Mouse (Mus musculus): ENCODE results near the gene Tsc22d1. TPM values are rescaled to one million over a fixed set of nuclear protein-coding genes. Genes with fewer than 3 reads are reported as not detected.

Tsc22d1 gene
- total and polyA plus RNA-seq, 3 experiments: 0.25 to 1.3 (median 0.69) TPM

GRCm38 (mm10) chr14:76487609-76488008 is 72.8 kb downstream of the Tsc22d1 start:
- H3K36me3 ChIP-seq (replicated peaks in 1 of 2; ENCODE audit: control insufficient read depth in 1 of 2, insufficient read depth in 1 of 2, low read length in 1 of 2): no peaks in the 10 kb centered on the region
- no peaks in the 10 kb centered on the region for H3K27me3 ChIP-seq (replicated peaks)
- H3K27ac ChIP-seq (ENCODE audit: insufficient read depth, low read depth): no peak overlapping the region
- H3K4me3 ChIP-seq (replicated peaks in 1 of 3; ENCODE audit: low read depth in 2 of 3, low read length in 2 of 3, poor library complexity in 1 of 3): no peak overlapping the region
- dilution Hi-C loops (cut with MboI; ENCODE audit: extremely low pct_ligation_motif_present, extremely low pct_unique_long_range_greater_than_20kb, low sequenced_read_pairs): loop anchor here (25.0 kb wide), 1 partner anchor 525 kb away; no protein-coding TSS in a partner anchor
- in situ Hi-C loops (cut with MboI; ENCODE audit: low pct_ligation_motif_present, low pct_unique_long_range_greater_than_20kb, low sequenced_read_pairs): no loop called here
- H3K4me1 ChIP-seq (ENCODE audit: control insufficient read depth in 1 of 2, insufficient read depth in 2 of 2): no peaks in the 10 kb centered on the region
- 0 out of 2 replicates have a peak overlapping the region, but pooled peaks have one; percentile 10 for H3K4me2 ChIP-seq (ENCODE audit: insufficient read depth, low read depth, poor library complexity, severe bottlenecking)
- no peak overlapping the region for H3K9ac ChIP-seq (ENCODE audit: insufficient read depth, low read depth)
- TF ChIP-seq MAX (IDR thresholded peaks at IDR 0.05; ENCODE audit: low read length): no peak
- TF ChIP-seq RAD21 (IDR thresholded peaks at IDR 0.05; ENCODE audit: low read depth, low read length): no peak
- TF ChIP-seq POLR2AphosphoS2 (IDR thresholded peaks at IDR 0.05; ENCODE audit: low read depth, low read length): no peak
- TF ChIP-seq E2F4 (IDR thresholded peaks at IDR 0.05; ENCODE audit: insufficient replicate concordance, low read depth, low read length): no peak
- no peak for TF ChIP-seq MEF2A (IDR thresholded peaks at IDR 0.05; ENCODE audit: borderline replicate concordance, low read depth, low read length)
- no peak for TF ChIP-seq SMC3 (IDR thresholded peaks at IDR 0.05; ENCODE audit: low read depth, low read length)
- no peak for TF ChIP-seq HCFC1 (IDR thresholded peaks at IDR 0.05; ENCODE audit: low read depth, low read length)
- no peak for TF ChIP-seq PAX5 (IDR thresholded peaks at IDR 0.05; ENCODE audit: low read length)
- TF ChIP-seq BHLHE40 (IDR thresholded peaks at IDR 0.05; ENCODE audit: low read depth, low read length): no peak
- TF ChIP-seq ELF1 (IDR thresholded peaks at IDR 0.05; ENCODE audit: low read depth, low read length): no peak
- no peak for TF ChIP-seq CHD2 (IDR thresholded peaks at IDR 0.05; ENCODE audit: low read length)
- no peak for TF ChIP-seq NRF1 (IDR thresholded peaks at IDR 0.05; ENCODE audit: low read depth, low read length)
- no peak for TF ChIP-seq ZKSCAN1 (IDR thresholded peaks at IDR 0.05; ENCODE audit: borderline replicate concordance, low read depth, low read length)
- TF ChIP-seq UBTF (IDR thresholded peaks at IDR 0.05; ENCODE audit: low read depth, low read length): no peak
- TF ChIP-seq GABPA (IDR thresholded peaks at IDR 0.05; ENCODE audit: insufficient replicate concordance, low read depth, low read length): no peak
- no peak for TF ChIP-seq MXI1 (IDR thresholded peaks at IDR 0.05; ENCODE audit: low read depth, low read length)
- no peak for TF ChIP-seq CHD1 (IDR thresholded peaks at IDR 0.05; ENCODE audit: low read depth, low read length)
- TF ChIP-seq EP300 (IDR thresholded peaks at IDR 0.05; ENCODE audit: low read length): no peak
- no peak for TF ChIP-seq MAFK (IDR thresholded peaks at IDR 0.05; ENCODE audit: insufficient replicate concordance, low read length)
- no peak for TF ChIP-seq JUND (conservative IDR thresholded peaks at IDR 0.05; ENCODE audit: low read depth, low read length)
- no peaks in the 10 kb centered on the region for H3K9me3 ChIP-seq (replicated peaks; ENCODE audit: low read length)
- no peaks in the 10 kb centered on the region for H3K79me2 ChIP-seq (replicated peaks; ENCODE audit: control insufficient read depth, extremely low read depth, insufficient read depth, poor library complexity, severe bottlenecking)
- DNase-seq (ENCODE audit: extremely low read depth): no peak
